Mouse (Mus musculus): ENCODE data around the gene Wdr20. TPM values are rescaled to one million over a fixed set of nuclear protein-coding genes. Genes with fewer than 3 reads are reported as not detected.
"Not testable (repeated sequence)": the region's sequence is repeated elsewhere in the genome, so short reads cannot be mapped to it uniquely, and the experiment has no call there.

The Wdr20 gene
- 28.3 and 29.9 TPM in 2 replicates for polyA plus RNA-seq (2015; fragmentation: Nextera tagmentation; extraction: Ambion mirVana)

GRCm38 (mm10) chr12:110737170-110738157 is at the start of gene Wdr20:
TSS of gene Wdr20 (plus strand) at chr12:110737944.
- peak; percentile 95 for ATAC-seq

DNA sequence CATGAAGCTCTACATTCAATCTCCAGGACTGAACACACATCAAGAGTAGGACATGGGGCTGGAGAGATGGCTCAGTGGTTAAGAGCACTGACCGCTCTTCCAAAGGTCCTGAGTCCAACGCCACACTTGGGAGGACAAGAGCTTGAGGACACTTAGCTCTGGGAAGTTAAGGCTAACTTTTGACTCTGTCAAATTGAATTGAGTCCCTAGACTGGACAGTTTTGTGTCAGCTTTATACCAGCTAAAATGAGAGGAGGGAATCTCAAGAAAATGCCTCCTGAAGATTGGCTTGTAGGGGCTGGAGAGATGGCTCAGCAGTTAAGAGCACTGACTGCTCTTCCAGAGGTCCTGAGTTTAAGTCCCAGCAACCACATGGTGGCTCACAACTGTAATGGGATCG is 48.8 kb upstream of the Wdr20 start:
- not testable (repeated sequence) for H3K9me3 ChIP-seq; ATAC-seq; H3K27ac ChIP-seq; H3K4me3 ChIP-seq (replicated peaks); H3K4me2 ChIP-seq (replicated peaks); H3K9ac ChIP-seq (replicated peaks); H3K4me1 ChIP-seq (replicated peaks); H3K27me3 ChIP-seq
- H3K36me3 ChIP-seq, result peaks cover 70% of the 10 kb centered on the region
- WGBS, result 86% methylated on average over 3 of the region's 3 CpGs

More at GRCm38 (mm10) chr12:110737170-110738157, at the start of gene Wdr20:
- Histone ChIP-seq H3K9me3 (no peaks in the 10 kb centered on the region), H3K27ac (peak within 1 kb of the TSS; percentile 86), H3K4me3 (replicated peaks) (peak within 1 kb of the TSS; percentile 100), H3K27me3 (peaks cover 18% of the 10 kb centered on the region), H3K9ac (replicated peaks) (peak within 1 kb of the TSS; percentile 96), H3K4me2 (replicated peaks) (peak within 1 kb of the TSS; percentile 93), H3K4me1 (replicated peaks) (peaks cover 23% of the 10 kb centered on the region), H3K36me3 (no peaks in the 10 kb centered on the region)
- 1% methylated on average over 69 of the region's 69 CpGs for WGBS

DNA sequence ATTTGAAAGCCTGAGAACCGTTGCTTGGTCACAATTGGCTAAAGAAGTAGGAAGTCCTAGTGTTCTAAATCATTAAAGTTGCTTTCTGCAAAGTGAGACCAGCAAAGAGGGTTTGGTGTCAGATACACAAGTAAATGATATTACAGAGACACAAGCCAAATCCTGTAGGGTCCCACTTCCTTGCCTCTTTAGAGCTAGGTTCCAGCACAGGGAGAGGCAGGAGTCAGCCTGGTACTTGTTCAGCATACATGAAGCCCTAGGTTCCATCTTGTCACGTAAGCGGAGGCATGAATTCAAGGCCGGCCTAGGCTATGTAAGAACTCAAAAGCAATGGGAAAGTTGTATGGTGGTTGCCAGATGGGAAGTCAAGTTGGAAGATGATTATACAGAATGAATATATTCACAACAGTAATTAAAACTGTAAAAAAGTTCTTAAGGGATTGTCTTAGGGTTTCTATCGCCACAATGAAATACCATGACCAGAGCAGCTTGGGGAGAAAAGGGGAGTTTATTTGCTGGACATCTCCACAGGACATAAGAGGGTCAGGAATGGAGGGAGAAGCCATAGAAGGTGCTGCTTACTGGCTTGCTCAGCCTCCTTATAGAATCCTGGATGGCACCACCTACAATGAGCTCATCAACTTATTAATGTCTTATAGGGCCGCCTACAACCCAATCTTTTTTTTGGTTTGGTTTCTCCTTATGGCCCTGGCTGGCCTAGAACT is 47.7 kb upstream of the Wdr20 start:
- 87% methylated on average over 6 of the region's 6 CpGs for WGBS
- no peaks in the 10 kb centered on the region for H3K27me3 ChIP-seq
- H3K9me3 ChIP-seq, result no peaks in the 10 kb centered on the region
- no peak overlapping the region for H3K27ac ChIP-seq
- H3K9ac ChIP-seq (replicated peaks), result no peak overlapping the region
- ATAC-seq, result no peak
- H3K4me1 ChIP-seq (replicated peaks), result peaks cover 19% of the 10 kb centered on the region
- H3K4me2 ChIP-seq (replicated peaks), result no peak overlapping the region
- no peak overlapping the region for H3K4me3 ChIP-seq (replicated peaks)
- H3K36me3 ChIP-seq, result peaks cover 77% of the 10 kb centered on the region

- Histone ChIP-seq H3K4me1 (replicated peaks) (peaks cover 24% of the 10 kb centered on the region), H3K36me3 (peaks cover 51% of the 10 kb centered on the region)
- H3K27ac ChIP-seq; H3K4me3 ChIP-seq (replicated peaks); H3K9me3 ChIP-seq; ATAC-seq; H3K27me3 ChIP-seq; H3K9ac ChIP-seq (replicated peaks); H3K4me2 ChIP-seq (replicated peaks): not testable (repeated sequence)
- 77% methylated on average over 5 of the region's 5 CpGs for WGBS
Observed at GRCm38 (mm10) chr12:110693378-110693777, 44.4 kb upstream of the Wdr20 start.

GRCm38 (mm10) chr12:110695676-110696171 is 42.0 kb upstream of the Wdr20 start:
- Histone ChIP-seq H3K9me3 (no peaks in the 10 kb centered on the region), H3K27ac (peak overlapping the region; percentile 98), H3K36me3 (peaks cover 28% of the 10 kb centered on the region), H3K27me3 (no peaks in the 10 kb centered on the region), H3K4me3 (replicated peaks) (peak overlapping the region; percentile 98), H3K4me1 (replicated peaks) (peaks cover 24% of the 10 kb centered on the region), H3K4me2 (replicated peaks) (peak overlapping the region; percentile 75), H3K9ac (replicated peaks) (peak overlapping the region; percentile 99)
- under 1% methylated on average over 44 of the region's 55 CpGs for WGBS
- ATAC-seq, result peak; percentile 81

GRCm38 (mm10) chr12:110696173-110696974 is 41.4 kb upstream of the Wdr20 start:
- peak; percentile 97 for ATAC-seq
- H3K4me2 ChIP-seq (replicated peaks), result peak overlapping the region; percentile 75
- under 1% methylated on average over 88 of the region's 89 CpGs for WGBS
- peak overlapping the region; percentile 98 for H3K4me3 ChIP-seq (replicated peaks)
- H3K9me3 ChIP-seq, result no peaks in the 10 kb centered on the region
- peak overlapping the region; percentile 99 for H3K9ac ChIP-seq (replicated peaks)
- H3K36me3 ChIP-seq, result peaks cover 26% of the 10 kb centered on the region
- peaks cover 24% of the 10 kb centered on the region for H3K4me1 ChIP-seq (replicated peaks)
- H3K27me3 ChIP-seq, result no peaks in the 10 kb centered on the region
- peak overlapping the region; percentile 98 for H3K27ac ChIP-seq

GRCm38 (mm10) chr12:110696975-110697400 is 40.8 kb upstream of the Wdr20 start:
- Histone ChIP-seq H3K9me3 (no peaks in the 10 kb centered on the region), H3K9ac (replicated peaks) (peak overlapping the region; percentile 82), H3K36me3 (peaks cover 21% of the 10 kb centered on the region), H3K27me3 (no peaks in the 10 kb centered on the region), H3K4me3 (replicated peaks) (peak overlapping the region; percentile 98), H3K27ac (peak overlapping the region; percentile 88), H3K4me2 (replicated peaks) (peak overlapping the region; percentile 75), H3K4me1 (replicated peaks) (peaks cover 29% of the 10 kb centered on the region)
- WGBS, result 50% methylated on average over 9 of the region's 9 CpGs
- ATAC-seq, result no peak

DNA sequence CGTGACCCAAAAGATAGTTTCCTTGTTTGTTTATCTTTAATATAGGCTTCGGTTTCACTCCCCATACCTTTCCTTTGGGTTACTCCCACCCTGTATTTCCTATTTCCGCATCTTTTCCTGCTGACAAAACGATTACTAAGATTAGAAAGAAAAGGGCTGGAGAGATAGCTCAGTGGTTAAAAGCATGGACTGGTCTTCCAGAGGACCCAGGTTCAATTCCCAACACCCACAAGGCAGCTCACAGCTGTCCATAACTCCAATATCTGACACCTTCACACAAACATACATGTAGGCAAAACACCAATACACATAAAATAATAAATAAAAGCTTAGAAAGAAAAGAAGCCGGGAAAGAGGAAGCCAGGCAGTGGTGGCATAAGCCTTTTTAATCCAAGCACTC is 40.3 kb upstream of the Wdr20 start:
- Histone ChIP-seq H3K27ac (no peak overlapping the region), H3K4me3 (replicated peaks) (no peak overlapping the region), H3K27me3 (no peaks in the 10 kb centered on the region), H3K4me1 (replicated peaks) (peaks cover 29% of the 10 kb centered on the region), H3K9ac (replicated peaks) (no peak overlapping the region), H3K4me2 (replicated peaks) (no peak overlapping the region), H3K36me3 (peaks cover 19% of the 10 kb centered on the region), H3K9me3 (no peaks in the 10 kb centered on the region)
- WGBS, result 74% methylated on average over 5 of the region's 5 CpGs
- no peak for ATAC-seq

GRCm38 (mm10) chr12:110698080-110698479 is 39.7 kb upstream of the Wdr20 start:
- H3K4me1 ChIP-seq (replicated peaks), result peaks cover 26% of the 10 kb centered on the region
- no peak overlapping the region for H3K4me3 ChIP-seq (replicated peaks)
- H3K9ac ChIP-seq (replicated peaks), result no peak overlapping the region
- no peak overlapping the region for H3K27ac ChIP-seq
- no peaks in the 10 kb centered on the region for H3K9me3 ChIP-seq
- H3K27me3 ChIP-seq, result no peaks in the 10 kb centered on the region
- ATAC-seq, result no peak
- no peak overlapping the region for H3K4me2 ChIP-seq (replicated peaks)
- H3K36me3 ChIP-seq, result peaks cover 14% of the 10 kb centered on the region
- WGBS, result 86% methylated on average over 1 of the region's 1 CpGs

DNA sequence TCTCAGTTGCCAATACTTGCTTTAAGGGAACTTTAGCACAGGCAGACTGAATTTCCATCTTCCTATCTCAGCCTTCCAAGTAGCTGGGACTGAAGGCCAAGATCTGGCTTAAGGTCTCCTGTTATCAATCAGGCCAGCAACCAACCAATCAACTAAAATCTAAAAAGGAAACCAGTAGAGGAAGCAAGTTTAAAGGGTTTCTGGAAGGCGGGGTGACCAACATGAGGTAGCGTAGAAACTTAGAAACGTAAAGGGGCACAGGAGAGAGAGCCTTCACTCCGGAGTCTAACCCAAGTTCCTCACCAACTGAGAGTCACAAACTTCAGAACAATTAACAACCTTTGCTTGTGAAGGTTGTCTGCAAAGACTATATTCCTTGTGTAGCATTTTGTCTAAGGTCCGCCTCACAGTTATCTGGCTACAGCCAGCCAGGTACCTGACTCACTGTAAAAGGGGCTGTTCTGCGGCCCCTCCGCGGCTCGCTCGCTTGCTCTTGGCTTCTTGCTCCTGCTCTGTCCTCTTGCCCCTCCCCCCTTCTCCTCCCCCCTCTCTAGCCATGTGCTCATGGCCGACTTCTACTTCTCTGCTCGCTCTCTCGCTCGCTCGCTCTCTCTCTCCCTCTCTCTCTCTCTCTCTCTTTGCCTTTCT is 39.1 kb upstream of the Wdr20 start:
- no peak overlapping the region for H3K4me2 ChIP-seq (replicated peaks)
- 54% methylated on average over 15 of the region's 15 CpGs for WGBS
- H3K9ac ChIP-seq (replicated peaks), result no peak overlapping the region
- H3K9me3 ChIP-seq, result no peaks in the 10 kb centered on the region
- H3K36me3 ChIP-seq, result peaks cover 10% of the 10 kb centered on the region
- no peak for ATAC-seq
- no peaks in the 10 kb centered on the region for H3K27me3 ChIP-seq
- H3K4me3 ChIP-seq (replicated peaks), result no peak overlapping the region
- H3K27ac ChIP-seq, result no peak overlapping the region
- peaks cover 22% of the 10 kb centered on the region for H3K4me1 ChIP-seq (replicated peaks)

- Histone ChIP-seq H3K27me3 (no peaks in the 10 kb centered on the region), H3K9ac (replicated peaks) (no peak overlapping the region), H3K9me3 (no peaks in the 10 kb centered on the region), H3K4me3 (replicated peaks) (no peak overlapping the region), H3K27ac (no peak overlapping the region), H3K4me1 (replicated peaks) (peaks cover 18% of the 10 kb centered on the region), H3K4me2 (replicated peaks) (no peak overlapping the region), H3K36me3 (peaks cover 7% of the 10 kb centered on the region)
- WGBS, result 69% methylated on average over 2 of the region's 2 CpGs
- ATAC-seq, result no peak
Observed at GRCm38 (mm10) chr12:110699171-110699547, 38.6 kb upstream of the Wdr20 start.
